Mouse (Mus musculus) midbrain, embryonic 11.5 days (tissue): ENCODE measurements at regions not wholly inside any gene's neighbourhood (a gene's known extent, or its start where the extent isn't known, plus 50 kb on each side); places are given as distances from the start of the nearest gene placed in this dataset.
"Not testable (repeated sequence)": the region's sequence is repeated elsewhere in the genome, so short reads cannot be mapped to it uniquely, and the experiment has no call there.

Source experiments
- ATAC-seq: fragments of 200-750 bp; cut with Nextera tagmentation; 2 replicates; pipeline ENCODE4 v1.8.0; 2017; ENCODE audit warnings: moderate TSS enrichment, moderate library complexity; ENCODE audit not compliant: low FRiP score
- DNase-seq: peaks from one replicate; pipeline ENCODE4 v3.0.0; 2015; ENCODE audit warnings: low spot score; ENCODE audit errors: missing footprints
- H3K27ac ChIP-seq: fragments of 300-500 bp; sonication (generic); 2 replicates; pipeline ENCODE4 v1.5.1; 2014; ENCODE audit warnings: low read depth, low read length
- H3K27me3 ChIP-seq: fragments of 300-500 bp; sonication (generic); 2 replicates; pipeline ENCODE4 v1.6.1; 2014; ENCODE audit warnings: mild to moderate bottlenecking, low read length, moderate library complexity, mixed read lengths; ENCODE audit not compliant: control insufficient read depth, insufficient read depth
- H3K36me3 ChIP-seq: fragments of 300-500 bp; sonication (generic); 2 replicates; pipeline ENCODE4 v1.6.1; 2014; ENCODE audit warnings: mild to moderate bottlenecking, low read length, moderate library complexity, mixed read lengths; ENCODE audit not compliant: control insufficient read depth, insufficient read depth
- H3K4me1 ChIP-seq: fragments of 300-500 bp; sonication (generic); 2 replicates; pipeline ENCODE4 v1.6.1; 2014; ENCODE audit warnings: low read length; ENCODE audit not compliant: control insufficient read depth, insufficient read depth
- H3K4me2 ChIP-seq: fragments of 300-500 bp; sonication (generic); 2 replicates; pipeline ENCODE4 v1.6.1; 2014; ENCODE audit warnings: mild to moderate bottlenecking, moderate library complexity
- H3K4me3 ChIP-seq: fragments of 300-500 bp; sonication (generic); 2 replicates; pipeline ENCODE4 v1.5.1; 2014; ENCODE audit warnings: low read depth, low read length
- H3K9ac ChIP-seq: fragments of 300-500 bp; sonication (generic); 2 replicates; pipeline ENCODE4 v1.6.1; 2014; ENCODE audit warnings: low read length
- H3K9me3 ChIP-seq: fragments of 300-500 bp; sonication (generic); 2 replicates; pipeline ENCODE4 v1.6.1; 2016; ENCODE audit warnings: low read length; ENCODE audit not compliant: control insufficient read depth
- WGBS: fragments of 180-500 bp; shearing (Covaris S2); extraction: QIAGEN DNeasy Blood & Tissue Kit; methylation state at CpG from one replicate; pipeline ENCODE4 v1.1.7; 2014; 5-methylcytosine and 5-hydroxymethylcytosine counted together

DNA sequence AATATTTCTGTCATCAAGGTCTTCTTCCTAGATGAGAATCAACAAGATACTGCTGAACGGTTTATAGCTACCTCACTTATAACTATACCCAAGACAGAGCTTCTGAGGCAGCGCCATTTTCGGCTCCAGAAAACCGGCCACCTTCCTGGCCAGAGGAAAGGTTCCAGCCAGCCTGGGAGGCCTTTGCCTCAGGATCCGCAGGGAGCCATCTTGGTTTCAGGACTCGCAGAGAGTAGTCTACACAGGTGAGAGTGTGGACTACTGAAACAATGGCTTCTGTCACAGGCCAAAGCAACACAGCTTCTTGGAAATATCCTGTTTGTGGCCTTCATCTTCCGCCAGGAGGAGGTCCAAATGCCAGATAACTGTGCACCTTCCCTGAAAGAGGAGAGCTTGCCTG is 447.5 kb downstream of the Kcnt2 start:
- ATAC-seq (no peak), DNase-seq (no peak)
- Histone ChIP-seq H3K36me3 (no peaks in the 10 kb centered on the region), H3K9ac (no peak overlapping the region), H3K9me3 (no peaks in the 10 kb centered on the region), H3K4me2 (no peak overlapping the region), H3K4me1 (no peaks in the 10 kb centered on the region), H3K27me3 (no peaks in the 10 kb centered on the region), H3K27ac (no peak overlapping the region), H3K4me3 (no peak overlapping the region)
- WGBS, result 91% methylated on average over 7 of the region's 7 CpGs

- DNase-seq, result no peak
- ATAC-seq, result no peak
- Histone ChIP-seq H3K4me3 (no peak overlapping the region), H3K4me2 (no peak overlapping the region), H3K36me3 (no peaks in the 10 kb centered on the region), H3K27me3 (no peaks in the 10 kb centered on the region), H3K9ac (no peak overlapping the region), H3K27ac (no peak overlapping the region), H3K9me3 (no peaks in the 10 kb centered on the region), H3K4me1 (no peaks in the 10 kb centered on the region)
- WGBS, result 82% methylated on average over 1 of the region's 1 CpGs
These were observed 484.2 kb downstream of the Kcnt2 start for GRCm38 (mm10) chr1:140730189-140730588.

GRCm38 (mm10) chr1:140739001-140739728 is 493.2 kb downstream of the Kcnt2 start:
- no peaks in the 10 kb centered on the region for H3K27me3 ChIP-seq
- H3K9ac ChIP-seq, result no peak overlapping the region
- WGBS, result 80% methylated on average over 3 of the region's 3 CpGs
- no peaks in the 10 kb centered on the region for H3K9me3 ChIP-seq
- DNase-seq (no peak), ATAC-seq (no peak)
- H3K27ac ChIP-seq, result no peak overlapping the region
- H3K36me3 ChIP-seq, result no peaks in the 10 kb centered on the region
- H3K4me1 ChIP-seq, result no peaks in the 10 kb centered on the region
- H3K4me3 ChIP-seq, result no peak overlapping the region
- no peak overlapping the region for H3K4me2 ChIP-seq

- no peaks in the 10 kb centered on the region for H3K9me3 ChIP-seq
- H3K4me3 ChIP-seq, result no peak overlapping the region
- 81% methylated on average over 1 of the region's 1 CpGs for WGBS
- H3K4me1 ChIP-seq, result no peaks in the 10 kb centered on the region
- ATAC-seq, result no peak
- no peaks in the 10 kb centered on the region for H3K36me3 ChIP-seq
- no peak overlapping the region for H3K27ac ChIP-seq
- H3K27me3 ChIP-seq, result no peaks in the 10 kb centered on the region
- no peak overlapping the region for H3K4me2 ChIP-seq
- no peak for DNase-seq
- no peak overlapping the region for H3K9ac ChIP-seq
These were observed 494.1 kb downstream of the Kcnt2 start for GRCm38 (mm10) chr1:140740081-140740480.

- no peaks in the 10 kb centered on the region for H3K36me3 ChIP-seq
- no peaks in the 10 kb centered on the region for H3K27me3 ChIP-seq
- H3K4me2 ChIP-seq, result no peak overlapping the region
- no peak overlapping the region for H3K9ac ChIP-seq
- DNase-seq (peak; percentile 91), ATAC-seq (peak; percentile 91)
- 3% methylated on average over 3 of the region's 3 CpGs for WGBS
- no peaks in the 10 kb centered on the region for H3K9me3 ChIP-seq
- no peaks in the 10 kb centered on the region for H3K4me1 ChIP-seq
- no peak overlapping the region for H3K4me3 ChIP-seq
- H3K27ac ChIP-seq, result no peak overlapping the region
These were observed 502.1 kb downstream of the Kcnt2 start for GRCm38 (mm10) chr1:140748011-140748410.

GRCm38 (mm10) chr1:140765906-140766305 is 519.9 kb downstream of the Kcnt2 start:
- Histone ChIP-seq H3K27ac (no peak overlapping the region), H3K4me2 (no peak overlapping the region), H3K9me3 (no peaks in the 10 kb centered on the region), H3K4me3 (no peak overlapping the region), H3K36me3 (no peaks in the 10 kb centered on the region), H3K27me3 (no peaks in the 10 kb centered on the region), H3K4me1 (no peaks in the 10 kb centered on the region), H3K9ac (no peak overlapping the region)
- no peak for DNase-seq
- 89% methylated on average over 1 of the region's 1 CpGs for WGBS
- ATAC-seq, result no peak

GRCm38 (mm10) chr1:140773769-140774168 is 527.8 kb downstream of the Kcnt2 start:
- not testable (repeated sequence) for H3K4me2 ChIP-seq, H3K27me3 ChIP-seq, H3K9me3 ChIP-seq, DNase-seq, H3K9ac ChIP-seq, H3K36me3 ChIP-seq, H3K4me3 ChIP-seq, ATAC-seq, H3K27ac ChIP-seq, H3K4me1 ChIP-seq
- 79% methylated on average over 4 of the region's 4 CpGs for WGBS

- ATAC-seq (no peak), DNase-seq (no peak)
- no peaks in the 10 kb centered on the region for H3K27me3 ChIP-seq
- no peak overlapping the region for H3K27ac ChIP-seq
- H3K9me3 ChIP-seq, result no peaks in the 10 kb centered on the region
- no peak overlapping the region for H3K4me2 ChIP-seq
- no peak overlapping the region for H3K4me3 ChIP-seq
- H3K9ac ChIP-seq, result no peak overlapping the region
- no peaks in the 10 kb centered on the region for H3K4me1 ChIP-seq
- whole genome bisulfite sequencing, result 74% methylated on average over 5 of the region's 5 CpGs
- H3K36me3 ChIP-seq, result no peaks in the 10 kb centered on the region
These were observed 564.2 kb downstream of the Kcnt2 start for GRCm38 (mm10) chr1:140810170-140810569.

GRCm38 (mm10) chr1:140838766-140839165 is 592.8 kb downstream of the Kcnt2 start:
- no peaks in the 10 kb centered on the region for H3K36me3 ChIP-seq
- WGBS, result 77% methylated on average over 4 of the region's 4 CpGs
- H3K27me3 ChIP-seq, result no peaks in the 10 kb centered on the region
- ATAC-seq, result no peak
- no peak for DNase-seq
- no peaks in the 10 kb centered on the region for H3K4me1 ChIP-seq
- no peak overlapping the region for H3K9ac ChIP-seq
- no peak overlapping the region for H3K4me3 ChIP-seq
- no peak overlapping the region for H3K4me2 ChIP-seq
- H3K9me3 ChIP-seq, result no peaks in the 10 kb centered on the region
- H3K27ac ChIP-seq, result no peak overlapping the region
